Mouse (Mus musculus): ENCODE results near the gene Gm43518.

The Gm43518 gene

DNA sequence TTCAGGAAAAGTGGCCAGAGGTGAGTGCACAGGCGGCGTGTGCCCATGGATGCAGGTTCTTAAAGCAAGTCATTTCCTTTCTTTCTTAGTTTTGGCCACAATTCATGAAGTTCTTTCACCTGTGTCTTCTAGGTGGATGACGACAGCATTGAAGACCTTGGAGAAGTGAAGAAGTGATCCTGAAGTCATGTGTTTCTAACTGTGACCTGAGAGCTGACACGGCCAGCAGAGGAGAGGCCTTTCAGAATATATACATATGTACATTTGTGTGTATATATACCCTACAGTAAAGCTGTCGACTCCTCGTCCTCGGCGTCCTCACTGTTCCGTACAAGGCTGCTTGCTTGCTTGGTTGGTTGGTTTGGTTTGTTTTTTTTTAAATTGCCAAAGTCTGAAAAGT, at the start of gene Gm43518:
Gene Gm43518 (plus strand): TSS at position 301 of the 400 bp plus-strand sequence.
- no peak for DNase-seq

DNA sequence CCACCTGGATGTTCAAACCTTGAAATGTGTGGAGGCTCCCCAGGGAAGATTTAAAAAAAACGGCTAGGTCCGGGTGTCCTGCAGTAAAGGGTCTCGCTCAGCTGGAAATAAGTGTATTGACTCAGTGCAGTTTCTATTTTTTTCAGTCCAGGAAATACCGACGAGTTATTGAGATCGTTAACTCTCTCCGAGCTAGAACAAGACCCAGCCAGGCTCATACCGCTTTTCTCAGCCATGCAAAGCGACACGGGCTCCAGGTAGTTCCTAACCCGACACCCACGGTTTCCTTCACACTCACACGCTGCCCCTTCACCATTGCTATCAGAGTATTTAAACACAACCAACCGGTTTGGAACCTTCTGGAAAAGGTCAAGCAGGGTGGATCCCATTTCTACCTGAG, 49.2 kb upstream of the Gm43518 start:
- peak; percentile 29 for DNase-seq

DNA sequence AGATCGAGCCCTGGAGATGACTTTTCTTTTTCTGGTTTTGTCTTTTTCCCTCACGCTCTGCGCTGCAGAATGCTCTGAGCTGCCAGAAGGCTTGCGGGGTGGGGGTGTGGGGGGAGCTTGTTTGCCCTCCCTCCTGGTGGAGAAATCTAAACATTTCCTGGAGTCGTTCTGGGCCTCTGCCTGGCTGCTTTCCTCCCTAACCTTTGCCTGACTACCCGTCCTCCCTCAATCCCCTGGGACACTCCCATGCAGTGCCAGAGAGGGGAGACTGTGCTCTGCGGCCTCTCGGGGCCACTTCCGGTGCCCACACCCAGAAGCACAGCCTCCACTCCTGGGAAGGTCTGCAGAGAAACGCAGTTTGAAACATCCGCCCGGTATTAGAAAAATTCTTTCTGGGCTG, 47.3 kb upstream of the Gm43518 start, which contains the start of gene Hcar1:
Gene Hcar1 (minus strand): TSS at position 93 of the 400 bp plus-strand sequence.
- DNase-seq: peak; percentile 50

DNA sequence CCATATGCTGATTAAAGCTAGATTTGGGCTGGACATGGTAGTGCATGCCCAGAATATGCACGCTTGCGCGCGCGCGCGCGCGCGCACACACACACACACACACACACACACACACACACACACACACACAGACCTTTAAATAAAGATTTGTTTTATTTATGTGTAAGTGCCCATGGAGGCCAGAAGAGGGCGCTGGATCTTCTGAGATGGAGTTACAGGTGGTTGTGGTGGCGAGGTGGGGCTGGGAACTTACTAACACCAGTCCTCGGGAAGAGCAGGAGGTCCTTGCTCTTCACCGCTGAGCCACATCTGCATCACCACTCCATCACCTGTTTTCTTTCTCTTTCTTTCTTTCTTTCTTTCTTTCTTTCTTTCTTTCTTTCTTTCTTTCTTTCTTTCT, 46.4 kb upstream of the Gm43518 start:
- no peak for DNase-seq

DNA sequence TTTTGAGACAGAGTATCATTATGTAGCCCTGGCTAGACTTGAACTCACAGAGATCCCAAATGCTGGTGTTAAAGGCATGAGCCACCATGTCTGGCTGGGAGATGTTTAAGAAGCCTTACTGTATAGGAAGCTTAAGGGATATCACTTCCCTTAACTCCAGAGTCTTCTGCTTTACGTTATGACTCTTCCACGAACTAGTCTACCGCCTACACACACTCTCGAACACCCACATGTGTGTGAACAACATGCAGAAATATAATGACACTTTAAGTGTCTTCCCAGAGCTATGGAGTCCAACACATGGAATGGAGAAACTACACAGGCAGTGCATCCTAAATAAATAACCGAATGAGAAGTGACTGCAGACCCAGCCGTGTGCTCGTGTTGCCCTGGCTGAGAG, 43.3 kb upstream of the Gm43518 start:
- DNase-seq: no peak

DNA sequence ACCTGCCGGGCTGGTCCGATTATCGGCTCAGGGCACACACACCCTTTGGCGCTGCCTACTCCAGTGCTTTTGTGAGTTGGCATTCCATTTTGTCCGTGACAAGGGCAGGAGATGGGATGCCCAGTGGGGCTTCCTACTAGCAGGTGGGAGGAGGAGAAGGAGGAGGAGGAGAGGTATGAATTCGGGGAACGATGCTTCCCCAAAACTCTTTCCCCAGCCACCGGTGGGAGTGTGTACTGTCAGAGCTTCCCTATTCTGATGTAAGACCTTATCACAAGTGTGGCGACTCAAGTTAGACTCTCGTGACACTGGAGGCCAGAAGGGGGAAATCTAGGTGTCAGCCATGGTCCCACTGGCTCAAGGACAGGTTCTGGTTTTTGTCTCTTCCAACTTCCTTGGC, 42.9 kb upstream of the Gm43518 start:
- no peak for DNase-seq

DNA sequence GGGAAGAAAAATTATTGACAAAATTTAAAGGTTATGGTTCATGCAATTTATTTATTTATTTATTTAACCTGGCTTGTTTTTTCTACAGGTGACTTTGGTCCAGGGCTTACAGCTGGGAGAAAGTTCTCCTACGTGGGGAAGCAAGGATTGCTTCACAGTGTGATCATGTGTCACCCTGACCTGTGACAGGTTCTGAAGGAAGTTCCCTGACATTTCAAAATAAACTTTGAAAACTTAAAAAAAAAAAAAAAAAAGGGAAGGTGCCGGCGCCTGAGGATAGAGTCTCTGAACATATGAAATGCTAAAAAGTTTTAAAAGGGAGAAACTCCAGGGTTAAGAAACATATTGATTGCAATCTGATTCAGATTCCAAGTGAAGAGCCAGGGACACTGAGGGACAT, 40.9 kb upstream of the Gm43518 start:
- DNase-seq: no peak

DNA sequence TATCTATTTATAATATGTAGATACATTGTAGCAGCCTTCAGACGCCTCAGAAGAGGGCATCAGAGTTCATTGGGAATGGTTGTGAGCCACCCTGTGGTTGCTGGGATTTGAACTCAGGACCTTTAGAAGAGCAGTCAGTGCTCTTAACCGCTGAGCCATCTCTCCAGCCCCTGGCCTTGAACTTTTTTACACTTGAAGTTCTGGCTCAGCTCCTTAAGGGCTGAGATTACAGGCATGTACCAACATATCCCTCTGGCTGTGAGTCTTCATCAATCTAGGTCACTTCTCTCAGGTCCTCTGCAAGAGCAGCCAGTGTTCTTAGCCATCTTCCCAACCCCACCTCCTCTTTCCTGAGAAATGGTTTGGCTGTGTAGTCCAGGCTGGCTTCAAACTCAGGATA, 36.9 kb upstream of the Gm43518 start:
- no peak for DNase-seq

DNA sequence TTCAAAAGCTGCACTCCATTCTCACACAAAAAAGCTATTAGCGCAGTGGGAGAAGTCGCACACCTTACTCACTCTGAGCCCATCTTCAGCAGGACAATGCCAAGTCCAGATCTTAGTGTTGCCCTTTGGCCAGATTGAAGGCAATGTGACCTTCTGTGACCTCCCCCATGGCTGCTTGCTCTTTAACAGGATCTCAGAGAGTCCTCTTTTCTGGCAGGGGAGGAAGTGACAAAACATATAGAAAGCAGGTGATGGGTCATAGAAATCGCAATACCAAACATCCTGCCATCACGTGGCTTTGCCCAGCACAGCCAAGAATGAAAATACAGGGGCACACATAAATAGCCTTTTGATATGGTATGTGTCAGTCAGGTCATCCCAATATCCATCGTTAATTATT, 36.2 kb upstream of the Gm43518 start:
- DNase-seq: no peak

DNA sequence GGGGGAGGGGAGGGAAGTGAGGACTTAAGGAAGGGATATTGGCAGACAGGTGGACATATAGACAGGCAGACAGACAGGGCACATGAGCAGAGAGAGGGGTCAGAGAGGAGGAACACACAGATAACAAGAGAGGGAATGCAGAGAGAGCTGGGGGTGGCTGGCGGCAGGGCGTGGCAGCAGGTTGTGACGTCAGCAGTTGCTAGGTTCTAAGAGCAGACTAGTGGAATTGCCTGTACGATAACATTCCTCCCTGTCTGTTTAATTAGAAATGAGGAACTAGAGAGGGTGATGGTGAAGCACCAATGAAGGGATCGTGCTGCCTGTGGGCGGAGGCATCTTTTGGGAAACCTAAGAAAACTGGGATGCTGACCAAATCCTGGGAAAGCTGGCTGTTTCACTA, 35.5 kb upstream of the Gm43518 start:
- DNase-seq: peak; percentile 35

DNA sequence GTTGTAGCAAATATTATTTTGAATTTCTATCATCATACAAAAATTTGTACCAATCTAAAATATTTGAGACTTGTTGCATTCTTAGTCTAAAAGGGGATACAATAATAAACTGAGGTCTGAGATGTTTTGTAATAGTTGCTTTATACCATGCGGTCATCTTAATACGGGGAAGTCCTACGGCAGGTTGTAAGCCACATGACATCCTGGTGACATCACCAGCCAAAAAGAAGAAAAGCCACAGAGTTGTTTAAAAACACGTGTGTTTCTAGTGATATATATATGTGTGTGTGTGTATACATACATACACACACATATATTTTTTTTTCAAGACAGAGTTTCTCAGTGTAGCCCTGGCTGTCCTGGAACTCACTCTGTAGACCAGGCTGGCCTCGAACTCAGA, 33.7 kb upstream of the Gm43518 start:
- DNase-seq: no peak

DNA sequence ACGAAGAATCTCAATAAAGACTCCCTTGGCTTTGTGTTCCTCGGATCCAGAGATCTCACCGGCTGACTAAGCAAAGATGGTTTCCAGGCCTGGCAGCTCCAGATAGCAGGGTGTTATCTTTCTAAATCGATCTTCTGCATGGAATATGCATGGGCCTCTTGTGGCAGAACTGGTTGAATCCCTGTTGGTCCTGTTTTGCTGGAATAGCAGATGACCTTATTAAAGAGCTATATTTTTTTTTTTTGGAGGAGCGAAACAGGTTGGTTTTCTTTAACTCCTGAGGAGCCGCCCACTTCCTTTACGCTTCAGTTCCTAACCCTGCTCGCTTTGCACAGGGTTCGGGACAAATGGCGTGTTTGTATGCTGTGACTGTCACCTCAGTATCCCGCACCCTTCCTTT, 30.8 kb upstream of the Gm43518 start:
- DNase-seq: no peak

DNA sequence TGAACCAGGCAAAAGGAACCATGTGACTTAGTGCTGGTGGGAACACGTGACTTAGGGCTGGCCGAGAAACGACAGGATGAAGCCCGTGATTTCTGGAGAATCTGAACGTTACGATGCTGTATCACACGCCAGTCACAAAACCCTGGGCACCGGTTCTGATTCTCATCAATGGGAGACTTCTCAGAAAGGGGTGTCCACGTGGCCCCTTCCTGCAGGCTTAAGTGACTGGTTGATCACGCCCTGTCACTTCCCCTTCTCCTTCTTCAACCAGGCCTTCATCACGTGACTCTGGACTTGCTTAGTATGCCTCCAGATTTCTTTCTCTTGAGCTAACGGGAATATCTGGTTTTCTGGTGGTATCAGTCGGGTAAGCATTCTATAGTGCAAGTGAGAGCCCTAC, 29.9 kb upstream of the Gm43518 start:
- no peak for DNase-seq

DNA sequence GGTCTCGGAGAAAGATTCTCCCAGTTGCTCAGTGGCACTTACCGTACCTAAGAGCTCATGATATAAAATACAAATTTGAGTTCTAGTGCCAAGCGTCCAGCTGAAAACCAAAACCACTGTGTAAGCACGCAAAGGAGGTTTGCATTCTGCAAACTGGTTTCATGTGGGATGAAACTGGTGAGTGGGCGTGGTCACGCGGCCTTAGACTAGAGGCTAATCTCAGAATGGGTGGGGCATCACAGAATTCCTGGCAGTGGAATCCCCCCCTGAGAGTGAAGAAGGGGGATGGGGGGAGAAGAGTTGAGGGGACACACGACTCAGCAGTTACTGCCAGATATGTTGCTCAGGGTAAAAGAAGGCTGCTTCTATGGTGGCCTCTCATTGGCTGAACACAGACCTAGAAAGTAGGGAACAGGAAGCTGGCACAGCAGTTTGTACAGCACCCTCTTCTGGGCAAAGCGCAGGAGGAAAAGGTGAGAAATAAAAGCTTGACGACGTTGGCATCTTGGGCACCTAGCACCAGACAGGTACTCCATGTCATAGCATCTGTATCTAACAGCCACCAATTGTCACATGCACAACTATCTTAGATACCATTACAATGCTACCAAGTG, 23.1 kb upstream of the Gm43518 start:
- DNase-seq: no peak

DNA sequence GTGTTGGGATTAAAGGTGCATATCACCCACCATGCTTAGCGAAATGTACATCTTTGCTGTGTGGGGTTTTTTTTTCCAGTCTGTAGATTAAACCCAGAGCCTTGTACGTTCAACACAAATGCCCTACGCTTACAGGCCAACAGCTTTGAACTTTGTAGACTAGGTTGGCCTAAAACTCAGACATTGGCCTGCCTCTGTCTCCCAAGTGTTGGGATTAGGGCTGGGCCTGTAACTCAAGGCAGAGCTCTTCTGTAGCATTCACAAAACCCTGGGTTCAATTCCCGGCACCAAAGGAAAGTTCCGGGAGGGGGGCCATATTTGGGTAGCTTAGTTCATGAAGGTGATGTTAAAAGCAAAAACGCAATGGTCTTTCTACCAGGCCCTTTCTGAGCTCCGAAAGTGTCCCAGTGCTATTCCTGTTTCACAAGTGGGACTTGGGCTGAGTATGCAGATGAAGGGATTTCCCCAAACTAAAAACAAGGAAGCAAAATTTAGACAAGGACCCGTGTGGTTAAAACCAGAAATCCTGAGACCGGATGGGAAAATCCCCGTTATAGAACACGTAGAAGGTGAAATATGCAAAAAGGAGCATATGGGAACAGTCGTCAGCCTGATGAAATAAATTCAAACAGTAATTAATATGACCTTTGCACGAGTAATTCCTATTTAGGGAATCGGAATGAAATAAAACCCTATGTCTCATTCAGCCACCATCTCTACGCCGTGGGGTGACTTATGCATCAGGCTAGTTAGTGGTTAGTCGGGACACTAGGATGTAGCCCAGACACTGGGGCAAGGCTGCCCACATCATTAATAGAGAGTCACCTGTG, 20.9 kb upstream of the Gm43518 start:
- no peak for DNase-seq

DNA sequence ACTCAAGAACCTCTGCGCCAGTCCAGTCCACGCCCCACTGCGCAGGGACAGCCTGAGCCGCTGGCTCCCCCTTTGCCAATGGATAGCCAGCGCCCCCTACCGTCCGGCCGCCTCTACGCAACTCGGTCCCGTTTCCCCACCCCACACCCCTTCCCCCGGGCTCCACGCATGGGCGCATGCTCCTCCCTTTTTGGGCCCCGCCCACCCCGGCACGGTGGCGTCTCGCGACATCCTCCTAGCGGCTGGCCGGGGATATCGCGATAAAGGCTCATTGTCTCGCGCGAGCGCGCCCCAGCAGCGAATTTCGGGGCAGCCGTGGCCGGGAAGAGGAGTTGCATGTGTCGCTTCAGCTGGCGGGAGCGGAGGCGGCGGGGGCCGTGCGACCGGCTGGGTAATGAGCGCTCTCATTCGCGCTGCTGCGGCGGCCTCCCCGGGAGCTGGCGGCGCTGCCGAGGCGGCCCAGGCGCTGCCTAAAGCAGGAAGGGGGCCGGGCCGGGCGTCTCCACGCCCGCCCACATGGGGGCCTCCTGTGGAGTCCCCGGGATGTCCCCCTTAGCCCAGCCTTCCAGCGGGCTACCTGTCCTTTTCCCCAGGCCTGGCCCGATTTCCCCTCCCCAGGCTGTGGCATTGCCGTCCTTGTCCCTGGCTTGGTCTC, 20.1 kb upstream of the Gm43518 start, which contains the start of gene Denr:
Gene Denr (plus strand): TSS at position 200 of the 655 bp plus-strand sequence.
- DNase-seq: peak; percentile 99

DNA sequence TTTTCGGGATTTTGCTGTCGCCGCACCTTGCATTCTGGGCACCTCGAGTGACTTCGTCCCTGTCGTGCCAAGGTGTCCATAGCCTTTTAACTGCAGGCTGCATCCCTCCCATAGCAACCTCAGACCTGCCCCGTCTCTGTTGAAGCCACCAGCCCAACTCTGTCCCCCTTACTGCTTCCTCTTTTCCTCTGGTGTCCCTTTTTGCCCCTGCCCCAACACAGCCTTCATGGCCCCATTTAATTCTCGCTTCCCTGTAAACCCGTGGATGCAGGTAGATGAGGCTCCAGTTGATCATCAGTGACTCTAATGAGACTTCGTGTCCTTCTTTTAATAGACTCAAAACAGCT, 19.6 kb upstream of the Gm43518 start:
- DNase-seq: no peak

DNA sequence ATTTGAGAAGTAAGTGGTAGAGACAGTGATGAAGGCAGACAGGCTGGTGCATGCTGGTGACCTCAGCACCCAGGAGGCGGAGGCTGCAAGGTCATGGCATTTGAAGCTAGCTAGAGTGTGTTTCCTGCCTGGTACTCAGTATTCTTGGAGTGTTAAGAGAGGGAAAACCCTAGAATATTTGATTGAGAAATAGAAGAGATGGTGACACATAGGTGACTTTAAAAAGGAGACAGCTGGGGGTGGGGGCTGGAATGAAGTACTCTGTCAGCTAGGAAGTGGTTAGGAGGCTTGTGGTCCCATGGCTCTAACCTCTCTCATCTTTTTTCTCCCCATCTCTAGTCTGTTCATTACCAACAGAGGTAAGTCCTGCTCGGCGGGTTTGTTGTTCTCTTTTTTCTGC, 12.4 kb upstream of the Gm43518 start:
- no peak for DNase-seq

DNA sequence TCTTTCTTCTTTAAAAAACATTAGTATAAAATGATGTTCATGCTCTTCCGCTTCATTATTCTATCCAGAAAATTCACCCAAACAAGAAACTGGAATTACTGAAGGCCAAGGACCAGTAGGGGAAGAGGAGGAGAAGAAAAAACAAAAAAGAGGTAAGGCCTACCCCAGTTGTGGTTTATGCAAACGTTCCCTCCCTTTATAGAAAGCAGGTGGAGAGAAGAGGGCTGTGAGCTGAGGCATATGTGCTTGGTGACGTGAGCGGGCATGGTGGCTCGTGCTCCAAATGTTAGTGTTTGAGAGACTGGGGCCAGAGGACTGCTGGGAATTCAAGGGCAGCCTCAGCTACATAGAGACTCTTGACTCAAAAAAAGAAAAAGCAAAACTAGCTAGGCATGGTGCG, 5.1 kb upstream of the Gm43518 start:
- DNase-seq: no peak

DNA sequence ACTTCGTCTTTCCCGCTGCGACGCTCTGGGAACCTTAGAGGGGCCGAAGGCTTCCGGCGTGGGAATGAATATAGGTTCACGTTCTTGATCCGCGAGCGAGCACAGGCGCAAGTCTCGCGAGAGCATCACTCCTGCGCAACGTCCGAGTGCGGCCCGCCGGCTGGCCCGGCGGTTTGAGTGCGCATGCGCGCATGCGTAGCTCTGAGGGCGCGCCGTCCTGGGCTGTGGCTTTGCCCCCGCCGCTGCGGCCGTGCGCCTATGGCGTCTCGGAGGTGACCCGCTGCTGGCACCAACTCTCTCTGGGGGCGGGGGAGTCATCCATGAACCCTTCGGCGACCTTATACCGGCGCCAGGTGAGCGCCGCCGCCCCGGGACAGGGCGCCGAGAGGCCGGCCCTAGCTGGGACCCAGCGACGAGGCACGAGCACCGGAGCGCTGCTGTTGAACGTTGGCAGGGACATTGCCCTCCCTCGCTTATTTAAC, 3.3 kb downstream of the Gm43518 start, which contains the start of gene Ccdc62:
Gene Ccdc62 (plus strand): TSS at position 172 of the 482 bp plus-strand sequence.
- peak; percentile 97 for DNase-seq

DNA sequence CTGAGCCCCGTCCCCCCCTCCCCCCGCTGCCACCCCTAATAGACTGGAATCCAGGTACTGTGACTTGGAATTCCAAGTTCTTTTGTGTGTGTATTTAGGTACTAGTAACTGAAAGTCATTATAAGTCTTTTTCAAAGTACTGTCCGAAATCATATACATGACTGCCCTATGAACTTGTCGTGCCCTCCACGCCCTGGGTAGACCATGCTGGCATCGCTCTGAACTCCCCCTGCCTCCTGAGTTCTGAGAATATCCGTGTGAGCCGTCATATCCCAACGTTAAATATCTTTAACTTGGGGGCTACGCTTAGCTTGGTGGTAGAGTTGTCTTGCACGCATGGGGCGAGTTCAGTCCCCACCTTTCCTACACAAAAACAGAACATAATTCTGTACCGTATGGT, 3.9 kb downstream of the Gm43518 start:
- DNase-seq: no peak

DNA sequence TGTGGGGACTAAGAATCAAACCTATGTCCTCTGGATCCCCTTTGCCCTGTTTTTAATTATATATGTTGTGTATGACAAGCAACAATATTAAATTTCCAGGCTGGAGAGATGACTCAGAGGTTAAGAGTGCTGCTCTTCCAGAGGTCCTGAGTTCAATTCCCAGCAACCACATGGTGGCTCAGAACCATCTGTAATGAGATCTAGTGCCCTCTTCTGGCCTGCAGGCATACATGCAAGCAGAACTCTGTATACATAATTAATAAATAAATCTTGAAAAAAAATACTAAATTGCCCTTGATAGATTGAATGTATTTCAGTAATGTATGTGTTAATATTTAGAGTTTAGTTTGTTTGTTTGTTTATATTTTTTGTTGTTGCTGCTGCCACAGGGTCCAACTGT, 5.7 kb downstream of the Gm43518 start:
- DNase-seq: no peak

DNA sequence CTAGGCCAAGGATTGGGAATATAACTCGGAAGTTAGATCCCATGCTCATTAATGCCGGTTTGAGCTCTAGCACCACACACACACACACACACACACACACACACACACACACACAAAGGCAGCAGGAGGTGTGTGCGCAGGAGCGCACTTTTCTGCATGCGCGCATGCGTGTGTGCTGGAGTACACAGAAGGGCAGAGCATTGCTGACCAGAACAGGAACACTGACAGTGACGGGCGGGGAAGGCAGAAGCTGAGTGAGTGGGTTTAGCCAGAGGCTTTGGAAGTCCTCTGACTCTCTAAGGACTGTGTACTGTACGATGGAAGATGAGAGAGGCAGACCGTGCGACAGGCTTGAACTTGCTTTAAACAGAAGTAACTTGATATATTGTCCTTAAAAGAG, 6.3 kb downstream of the Gm43518 start:
- DNase-seq: no peak

All from kidney, postnatal 14 days (tissue).